Mouse (Mus musculus): ENCODE results near the gene Rxrg. TPM values are rescaled to one million over a fixed set of nuclear protein-coding genes. Genes with fewer than 3 reads are reported as not detected.

The Rxrg gene
- total RNA-seq, 2 experiments from 2014 or later: 13.0 to 19.1 TPM

GRCm38 (mm10) chr1:167644866-167645537 lies 46.8 kb downstream of the Rxrg start:
- peak; percentile 92 for DNase-seq
- intact Hi-C loops (cut with DNase I): no loop called here

GRCm38 (mm10) chr1:167648670-167649069 lies 50.5 kb downstream of the Rxrg start:
- intact Hi-C loops (cut with DNase I): no loop called here
- DNase-seq: no peak

DNA sequence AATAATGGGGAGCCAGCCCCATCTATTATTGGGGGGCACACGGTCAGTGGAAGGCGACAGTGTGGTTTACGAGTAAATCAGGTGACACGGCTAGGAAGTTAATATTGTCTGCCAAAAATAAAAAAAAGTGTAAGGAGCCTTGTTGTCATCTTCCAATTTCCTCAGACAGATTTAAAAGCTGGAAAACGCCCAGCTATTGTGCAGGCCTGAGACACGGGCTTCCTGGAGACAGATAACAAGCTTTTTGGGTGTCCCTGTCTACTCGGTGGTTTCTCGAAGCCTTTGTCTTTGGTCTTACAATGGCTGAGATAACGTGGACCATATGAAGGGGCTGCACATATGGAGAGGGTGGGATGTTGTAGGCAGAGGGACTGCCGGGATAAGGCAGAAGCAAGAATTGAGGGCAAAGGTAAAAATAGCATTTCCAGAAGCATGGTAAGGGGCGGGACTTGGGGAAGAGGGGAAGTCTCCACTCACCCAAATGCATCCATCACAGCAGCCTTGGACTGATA lies 51.0 kb downstream of the Rxrg start:
- no peak for DNase-seq

DNA sequence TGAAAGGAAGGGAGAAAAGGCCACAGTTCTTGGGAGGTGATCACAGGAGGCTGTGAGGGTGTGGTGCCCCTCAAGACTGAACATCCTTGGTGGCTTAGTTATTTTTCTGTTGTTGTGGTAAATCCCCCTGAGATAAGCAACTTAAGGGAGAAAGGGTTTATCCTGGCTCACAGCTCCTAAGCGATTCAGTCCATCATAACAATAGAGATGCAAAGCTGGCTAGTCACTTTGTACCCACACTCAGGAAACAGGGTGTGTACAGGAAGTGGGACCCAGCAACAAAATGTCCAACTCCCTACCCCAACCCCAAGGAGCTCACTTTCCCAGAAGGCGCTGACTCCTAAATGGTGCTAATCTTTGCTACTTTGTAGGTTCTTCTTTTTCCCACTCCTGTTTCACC lies 54.2 kb downstream of the Rxrg start:
- intact Hi-C loops (cut with DNase I): no loop called here
- DNase-seq: no peak

More for the DNA sequence above, 51.0 kb downstream of the Rxrg start:
- intact Hi-C loops (cut with DNase I): no loop called here

DNA sequence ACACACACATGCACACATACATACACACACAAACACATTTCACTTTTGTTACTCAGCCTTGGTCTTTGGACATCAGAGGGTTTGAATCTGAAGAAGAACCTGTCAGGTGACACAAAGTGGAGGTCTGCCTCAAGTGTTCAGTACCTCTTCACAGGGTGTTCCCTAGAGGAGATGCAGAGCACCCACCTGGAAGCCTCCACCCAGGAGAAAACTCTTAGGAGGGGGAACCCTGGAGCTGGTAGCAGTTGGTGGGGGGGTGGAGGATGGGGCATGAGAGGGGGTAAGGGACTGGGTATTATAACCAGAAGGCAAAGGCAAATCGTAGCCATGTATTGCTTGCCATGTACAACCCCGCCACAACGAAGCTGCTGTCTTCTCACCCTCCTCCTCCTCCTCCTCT lies 60.9 kb downstream of the Rxrg start:
- DNase-seq: no peak
- intact Hi-C loops (cut with DNase I): no loop called here

GRCm38 (mm10) chr1:167660521-167661101 lies 62.4 kb downstream of the Rxrg start:
- intact Hi-C loops (cut with DNase I): no loop called here
- peak; percentile 88 for DNase-seq

DNA sequence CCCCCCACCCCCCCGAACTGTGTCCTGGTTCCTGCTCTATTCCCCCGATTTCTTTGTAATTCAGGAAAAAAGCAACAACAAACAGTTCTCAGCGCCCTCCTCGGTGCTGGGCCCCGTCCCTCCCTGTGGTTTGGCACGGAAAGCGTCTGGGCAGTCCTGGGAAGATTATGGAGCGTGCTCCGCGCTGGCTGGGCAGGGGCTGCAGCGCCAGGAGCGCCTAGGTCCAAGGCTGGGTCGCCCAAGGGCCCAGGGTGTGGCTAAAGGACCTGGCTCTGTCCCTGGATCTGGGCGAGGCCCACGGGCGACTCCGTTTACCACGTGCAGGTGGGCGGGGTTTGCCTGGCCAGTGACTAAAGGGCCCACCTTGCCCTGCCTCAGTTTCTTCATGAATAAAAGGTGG lies 62.9 kb downstream of the Rxrg start:
- intact Hi-C loops (cut with DNase I): no loop called here
- DNase-seq: no peak

DNA sequence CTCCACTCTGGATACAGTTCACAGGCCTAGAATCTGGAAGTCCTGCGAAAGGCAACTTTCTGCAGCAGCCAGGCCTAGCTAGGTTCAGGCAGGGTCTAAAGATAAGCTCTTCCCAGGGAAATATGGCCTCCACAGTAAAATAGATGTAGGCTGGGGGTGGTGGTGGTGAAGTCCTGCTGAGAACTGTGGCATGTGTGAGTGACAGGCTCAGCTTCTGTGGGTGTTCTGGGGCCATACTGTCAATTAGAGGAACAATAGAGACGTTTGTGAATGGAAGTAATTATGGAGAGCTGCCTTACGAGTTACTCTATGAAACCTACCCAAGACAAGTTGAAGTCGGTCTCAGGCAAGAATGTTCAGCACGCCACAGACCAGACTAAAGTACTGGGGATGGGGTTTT lies 65.0 kb downstream of the Rxrg start:
- DNase-seq: no peak
- intact Hi-C loops (cut with DNase I): no loop called here

DNA sequence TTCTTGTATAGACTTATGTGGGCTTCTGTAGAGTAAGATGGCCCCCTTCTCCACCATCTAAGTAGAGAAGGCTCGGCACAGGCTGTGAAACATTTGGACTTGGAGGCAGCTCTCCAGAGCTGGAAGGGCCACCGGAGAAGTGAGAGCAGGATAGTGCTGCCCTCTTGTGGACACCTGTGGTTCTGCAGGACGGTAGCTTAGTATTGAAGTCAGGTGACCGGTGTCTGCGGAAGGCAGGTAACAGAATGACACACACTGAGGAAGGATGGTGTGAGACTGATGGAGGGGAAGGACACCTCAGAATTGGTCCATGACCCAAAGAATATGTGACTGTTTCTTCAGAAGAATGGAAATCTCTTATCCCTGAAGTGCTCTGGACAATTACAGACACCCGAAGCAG lies 71.6 kb downstream of the Rxrg start:
- intact Hi-C loops (cut with DNase I): no loop called here
- peak; percentile 59 for DNase-seq

DNA sequence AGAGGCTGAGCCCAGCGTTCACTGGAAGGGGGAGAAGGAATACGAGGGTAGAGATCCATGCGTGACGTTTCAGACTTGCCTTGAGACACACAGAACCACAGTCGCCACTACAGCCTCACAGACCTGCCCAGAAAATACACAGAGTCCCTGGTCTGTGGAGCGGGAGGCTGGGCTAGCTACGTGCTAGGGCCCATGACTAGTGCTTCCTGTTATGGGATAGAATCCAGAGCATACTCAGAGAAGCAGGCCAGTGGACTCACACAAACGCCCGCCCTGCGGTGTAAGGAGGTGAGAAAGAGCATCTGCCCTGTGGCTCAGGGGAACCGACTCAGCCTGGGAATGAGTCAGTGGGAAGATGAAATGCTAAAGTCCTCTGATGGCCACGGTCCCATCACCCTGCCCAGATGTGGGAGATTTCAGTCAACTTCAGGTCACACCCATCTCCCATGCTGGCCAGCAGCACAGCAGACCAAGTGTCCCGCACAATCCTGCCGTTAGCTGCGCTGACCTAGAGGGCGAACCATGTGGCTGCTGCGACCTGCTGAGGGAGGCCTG lies 74.3 kb downstream of the Rxrg start:
- no peak for DNase-seq
- intact Hi-C loops (cut with DNase I): no loop called here

- intact Hi-C loops (cut with DNase I): no loop called here
- no peak for DNase-seq
Observed at GRCm38 (mm10) chr1:167679061-167679460, 80.9 kb downstream of the Rxrg start.

DNA sequence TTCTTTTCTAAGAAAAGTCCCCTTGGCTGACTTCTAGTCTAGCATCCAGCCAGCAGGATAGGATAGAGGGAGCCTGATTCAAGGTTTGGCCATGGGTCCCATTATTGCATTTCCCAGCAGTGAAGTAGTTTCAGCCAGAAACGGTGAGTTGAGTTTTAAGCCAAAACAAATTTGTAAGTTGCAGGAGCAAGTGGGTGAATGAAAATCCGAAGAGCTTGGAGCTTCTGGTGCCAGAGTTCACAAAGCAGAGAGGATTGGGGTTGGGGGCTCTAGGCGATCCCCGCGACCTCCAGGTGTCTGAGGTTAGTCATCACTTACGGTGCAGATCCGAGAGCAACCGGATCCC lies 89.8 kb downstream of the Rxrg start:
- intact Hi-C loops (cut with DNase I): no loop called here
- DNase-seq: no peak

- intact Hi-C loops (cut with DNase I): no loop called here
- peak; percentile 17 for DNase-seq
Observed at GRCm38 (mm10) chr1:167688347-167689231, 90.4 kb downstream of the Rxrg start.

DNA sequence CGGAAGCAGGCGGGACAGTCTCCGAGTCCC lies 90.9 kb downstream of the Rxrg start, which contains the start of gene Lmx1a:
Lmx1a (plus strand) TSS at position 6 of the 30 bp plus-strand sequence.
- no peak for DNase-seq
- intact Hi-C loops (cut with DNase I): no loop called here

Other genes with a start within 250 kb of the Rxrg start
- 10 to 100 TPM; 36.0 to 40.7 TPM for gene Aldh9a1, start 248.4 kb upstream of the Rxrg start, total RNA-seq (2021)
- gene Mgst3, start 204.5 kb upstream of the Rxrg start, total RNA-seq (2021): 100 to 1,000 TPM; 119 to 121 TPM
- not detected for gene Lrrc52, start 131.6 kb upstream of the Rxrg start, total RNA-seq (2021)
- gene Lmx1a, start 90.9 kb downstream of the Rxrg start, total RNA-seq (2021): under 1 TPM; 0.22 to 0.30 TPM